Mouse (Mus musculus) heart, adult 2 months (tissue): ENCODE results near the gene Celf5. TPM values are rescaled to one million over a fixed set of nuclear protein-coding genes. Genes with fewer than 3 reads are reported as not detected.
A peak's percentile ranks its signal among the peaks of the same experiment; 100 is the strongest.

Experiments
- DNase-seq, 2 experiments: peaks; one replicate each; pipeline ENCODE4 v3.0.0; 2021
- H3K27ac ChIP-seq: fragments of 200-600 bp; 2 replicates; pipeline ENCODE4 v1.8.1; 2022
- H3K27me3 ChIP-seq: fragments of 200-500 bp; 2 replicates; pipeline ENCODE4 v1.6.1; 2012; ENCODE audit warnings: mild to moderate bottlenecking, low read length, inconsistent platforms, mixed read lengths; ENCODE audit not compliant: control insufficient read depth, insufficient read depth
- H3K36me3 ChIP-seq: fragments of 200-500 bp; 2 replicates; pipeline ENCODE4 v1.6.1; 2012; ENCODE audit warnings: low read length, inconsistent platforms; ENCODE audit not compliant: control insufficient read depth, insufficient read depth
- H3K4me1 ChIP-seq: fragments of 200-500 bp; 2 replicates; pipeline ENCODE4 v1.6.1; 2011; ENCODE audit warnings: low read length; ENCODE audit not compliant: control insufficient read depth, insufficient read depth
- H3K4me3 ChIP-seq: fragments of 200-600 bp; 2 replicates; pipeline ENCODE4 v1.8.1; 2022
- H3K79me2 ChIP-seq: fragments of 200-500 bp; replicated peaks from 2 replicates; pipeline ENCODE4 v1.6.1; 2012; ENCODE audit warnings: mild to moderate bottlenecking, inconsistent platforms, low read length, moderate library complexity, mixed read lengths; ENCODE audit not compliant: control insufficient read depth, insufficient read depth
- H3K9ac ChIP-seq: fragments of 200-500 bp; 2 replicates; pipeline ENCODE4 v1.6.1; 2012; ENCODE audit warnings: low read depth, mild to moderate bottlenecking, control low read depth, inconsistent platforms, low read length, mixed read lengths
- CTCF ChIP-seq: fragments of 200-600 bp; IDR thresholded peaks from 2 replicates; pipeline ENCODE4 v1.8.1; 2022; ENCODE audit warnings: antibody characterized with exemption, mild to moderate bottlenecking, moderate library complexity
- EP300 ChIP-seq: fragments of 200-500 bp; IDR thresholded peaks from 2 replicates; pipeline ENCODE4 v1.6.1; 2011; ENCODE audit warnings: low read depth, low read length, control low read depth; ENCODE audit not compliant: insufficient read depth
- POLR2A ChIP-seq: fragments of 200-500 bp; IDR thresholded peaks from 2 replicates; pipeline ENCODE4 v1.6.1; 2011; ENCODE audit warnings: mild to moderate bottlenecking, low read depth, low read length, control low read depth; ENCODE audit not compliant: insufficient read depth
- WGBS: fragments of 180-500 bp; shearing (Covaris S2); methylation state at CpG from one replicate; pipeline ENCODE4 v1.1.7; 2018; 5-methylcytosine and 5-hydroxymethylcytosine counted together
- intact Hi-C: fragments of 180-260 bp; cut with DNase I; formaldehyde crosslinking; loops from one replicate; pipeline ENCODE4 v1.15.1; 2025
- polyA plus RNA-seq: library from polyadenylated mRNA; depleted of rRNA; stranded (reverse); fragments of >200 nt; gene quantifications from 2 replicates; pipeline ENCODE4 v1.2.3, GENCODE M21; 2012
- total RNA-seq, 2 experiments: library from RNA; stranded (reverse); gene quantifications; 2 replicates each; pipeline ENCODE4 v1.2.3; 2021

Celf5 gene
- total and polyA plus RNA-seq, 3 experiments, result 0.16 to 0.39 TPM; not detected in 1

DNA sequence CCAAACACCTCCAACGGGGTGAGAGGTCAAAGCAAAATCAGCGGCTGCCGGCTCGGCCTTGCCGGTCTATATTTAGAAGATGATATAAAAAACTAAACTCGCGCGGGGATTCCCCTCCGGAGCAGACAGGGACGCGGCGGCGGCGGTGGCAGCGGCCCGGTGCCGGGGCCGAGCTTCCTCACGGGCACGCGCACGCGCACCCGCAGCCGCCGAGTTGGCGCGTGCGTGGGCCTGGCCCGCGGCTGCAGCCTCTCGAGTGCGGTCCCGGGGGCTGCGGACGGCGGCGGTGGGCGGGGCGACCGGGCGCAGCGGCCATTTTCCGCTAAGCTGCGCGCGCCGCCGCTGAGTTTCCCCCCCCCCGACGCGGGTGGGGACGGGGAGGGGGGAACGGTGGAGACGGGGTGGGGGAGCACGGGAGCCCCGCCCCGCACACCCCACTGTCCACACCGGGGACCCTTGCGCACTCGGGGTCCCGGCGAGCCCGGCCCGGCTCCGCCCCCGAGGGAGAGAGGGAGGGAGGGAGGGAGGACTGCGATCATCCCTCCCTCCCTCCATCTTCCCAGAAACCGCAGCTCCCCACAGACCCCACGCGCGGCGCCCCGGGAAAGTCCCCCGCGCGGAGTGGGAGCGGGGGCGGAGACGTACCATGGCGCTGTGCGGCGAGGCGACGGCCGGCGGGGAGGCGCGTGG, 52.2 kb downstream of the Celf5 start:
- Histone ChIP-seq H3K27me3 (no peaks in the 10 kb centered on the region), H3K4me1 (peaks cover 15% of the 10 kb centered on the region)
- intact Hi-C loops, result loop anchor here (1.0 kb wide), 1 partner anchor 19 kb away; no protein-coding TSS in a partner anchor

DNA sequence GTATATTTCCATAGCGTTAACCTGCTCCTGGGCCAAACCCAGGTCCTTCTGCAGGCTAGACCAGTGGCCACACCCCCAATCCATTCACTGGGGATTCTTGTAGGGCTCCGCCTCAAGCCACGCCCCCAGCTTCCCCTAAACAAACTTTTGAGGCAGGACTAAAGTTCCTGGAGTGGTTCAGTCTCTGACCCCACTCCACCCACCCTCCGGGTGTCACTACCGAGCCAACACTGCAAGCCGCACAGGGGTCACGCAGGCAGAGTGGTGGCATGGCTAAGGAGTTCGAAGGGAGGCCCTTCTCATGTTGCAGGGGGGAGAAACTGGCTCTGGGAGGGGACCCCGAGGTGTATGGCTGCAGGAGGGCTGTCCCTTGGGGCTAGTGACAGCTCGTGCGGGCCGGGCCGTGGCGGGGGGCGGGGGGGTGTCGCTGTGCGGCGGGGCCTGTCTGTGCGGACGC, 52.9 kb downstream of the Celf5 start:
- Histone ChIP-seq H3K4me1 (peaks cover 15% of the 10 kb centered on the region), H3K79me2 (peaks cover 5% of the 10 kb centered on the region; the same call in 1 of the 2 replicates), H3K36me3 (no peaks in the 10 kb centered on the region), H3K4me3 (peak overlapping the region; percentile 86), H3K9ac (peak overlapping the region; percentile 91), H3K27me3 (no peaks in the 10 kb centered on the region), H3K27ac (peak overlapping the region; percentile 99)
- peak; percentile 90 to 93 for DNase-seq
- intact Hi-C loops, result loop anchor here (1.0 kb wide), 1 partner anchor 18 kb away; no protein-coding TSS in a partner anchor
- WGBS, result under 1% methylated on average over 20 of the region's 20 CpGs
- TF ChIP-seq POLR2A (peak; percentile 97), CTCF (no peak; the same call in 1 of the 2 replicates), EP300 (peak; percentile 70; the same call in 1 of the 2 replicates)

More for the DNA sequence above, 52.2 kb downstream of the Celf5 start:
- Histone ChIP-seq H3K9ac (peak overlapping the region; percentile 91), H3K4me3 (peak overlapping the region; percentile 86), H3K36me3 (no peaks in the 10 kb centered on the region), H3K27ac (peak overlapping the region; percentile 99), H3K79me2 (peaks cover 5% of the 10 kb centered on the region; the same call in 1 of the 2 replicates)
- peak; percentile 91 to 94 for DNase-seq
- 2% methylated on average over 57 of the region's 89 CpGs for WGBS
- no peak for TF ChIP-seq POLR2A
- no peak for TF ChIP-seq CTCF
- TF ChIP-seq EP300, result no peak

DNA sequence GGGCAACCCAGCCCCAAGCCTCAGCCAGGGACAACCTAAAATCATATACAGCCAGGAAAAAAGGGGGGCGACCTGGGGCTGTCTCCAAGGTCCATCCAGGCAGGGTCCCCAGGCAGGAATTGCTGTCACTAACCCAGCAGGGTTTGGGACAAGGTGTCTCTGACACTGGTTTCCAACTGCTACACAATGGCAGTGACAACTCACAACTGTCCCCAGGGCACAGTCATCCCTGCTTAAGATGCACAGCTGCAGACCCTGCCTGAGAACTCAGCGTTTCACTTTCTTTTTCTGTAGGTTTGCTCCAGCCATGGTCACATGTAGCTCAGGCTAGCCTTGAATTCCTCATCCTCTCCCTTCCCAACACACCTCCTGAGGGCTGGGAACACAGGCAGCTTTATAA, 53.4 kb downstream of the Celf5 start:
- no peak for TF ChIP-seq POLR2A
- no peak for TF ChIP-seq CTCF
- TF ChIP-seq EP300, result no peak
- H3K27ac ChIP-seq, result peak overlapping the region; percentile 99
- WGBS, result 50% methylated on average over 2 of the region's 2 CpGs
- H3K36me3 ChIP-seq, result no peaks in the 10 kb centered on the region
- peak in 1 of 2 experiments; percentile 28 for DNase-seq
- H3K4me3 ChIP-seq, result no peak overlapping the region
- intact Hi-C loops, result no loop called here
- H3K9ac ChIP-seq, result no peak overlapping the region
- H3K27me3 ChIP-seq, result no peaks in the 10 kb centered on the region
- peaks cover 8% of the 10 kb centered on the region for H3K79me2 ChIP-seq
- H3K4me1 ChIP-seq, result peaks cover 15% of the 10 kb centered on the region

DNA sequence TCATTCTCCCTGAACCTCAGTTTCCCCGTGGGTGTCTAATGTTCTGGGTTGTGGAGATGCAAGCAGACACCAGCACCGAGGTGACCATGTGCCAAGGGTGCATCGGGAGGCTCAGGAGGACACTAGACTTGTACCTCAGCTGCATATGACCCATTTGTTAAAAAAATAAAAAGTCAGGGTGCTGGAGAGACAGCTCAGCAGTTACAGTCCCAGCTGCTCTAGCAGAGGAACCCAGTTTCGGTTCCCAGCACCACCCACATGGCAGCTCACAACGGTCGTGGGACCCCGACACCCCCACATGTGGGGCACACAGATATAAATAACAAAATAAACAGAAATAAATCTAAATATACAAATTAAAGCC, 54.0 kb downstream of the Celf5 start:
- Histone ChIP-seq H3K79me2 (peaks cover 8% of the 10 kb centered on the region), H3K9ac (no peak overlapping the region), H3K27ac (peak overlapping the region; percentile 99; the same call in 1 of the 2 replicates), H3K27me3 (no peaks in the 10 kb centered on the region), H3K36me3 (no peaks in the 10 kb centered on the region), H3K4me3 (no peak overlapping the region), H3K4me1 (peaks cover 20% of the 10 kb centered on the region)
- intact Hi-C loops, result no loop called here
- WGBS, result 90% methylated on average over 7 of the region's 7 CpGs
- DNase-seq, result peak in 1 of 2 experiments; percentile 28
- TF ChIP-seq EP300 (no peak), CTCF (no peak), POLR2A (no peak)

DNA sequence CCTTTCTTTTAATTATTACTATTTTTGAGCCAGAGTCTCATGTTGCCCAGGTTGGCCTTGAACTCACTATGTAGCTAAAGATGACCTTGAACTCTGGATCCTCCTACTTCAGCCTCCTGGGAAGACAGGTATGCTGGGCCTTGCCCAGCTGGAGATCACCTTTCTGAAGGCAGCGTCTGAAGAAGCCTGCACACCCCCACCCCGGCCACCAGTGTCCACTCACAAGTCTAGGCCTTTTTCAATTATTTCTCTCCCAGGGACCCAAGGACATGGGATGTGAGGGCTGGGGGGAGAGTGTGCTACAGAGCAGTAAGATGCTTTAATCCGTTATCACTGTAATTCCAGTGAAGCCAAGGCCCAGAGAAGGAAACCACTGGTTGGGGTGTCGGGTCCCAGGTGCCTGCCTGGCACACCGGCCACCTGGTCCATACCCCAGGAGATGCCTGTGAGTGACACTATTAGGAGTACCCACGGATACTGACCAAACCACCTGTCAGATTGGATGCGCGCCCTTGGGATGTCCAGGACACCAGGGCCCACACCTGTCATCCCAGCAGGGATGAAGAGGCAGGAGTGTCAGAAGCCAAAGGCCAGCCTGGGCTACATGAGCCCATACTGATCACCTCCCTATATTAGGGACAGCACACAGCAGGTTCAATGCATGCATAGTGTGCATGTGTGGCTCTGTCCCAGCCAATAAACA, 54.6 kb downstream of the Celf5 start:
- Histone ChIP-seq H3K27me3 (no peaks in the 10 kb centered on the region), H3K79me2 (peaks cover 8% of the 10 kb centered on the region), H3K27ac (peak overlapping the region; percentile 98), H3K4me1 (peaks cover 18% of the 10 kb centered on the region), H3K36me3 (no peaks in the 10 kb centered on the region), H3K9ac (no peak overlapping the region), H3K4me3 (no peak overlapping the region)
- intact Hi-C loops, result no loop called here
- DNase-seq, result peak; percentile 23 to 26
- WGBS, result 88% methylated on average over 8 of the region's 8 CpGs
- no peak for TF ChIP-seq POLR2A
- TF ChIP-seq CTCF, result no peak
- TF ChIP-seq EP300, result no peak
